Mouse (Mus musculus) frontal cortex, postnatal 14 days (tissue): Measurements from ENCODE around the gene Rps24.
A peak's percentile ranks its signal among the peaks of the same experiment; 100 is the strongest.

Source experiments
- DNase-seq, 2 experiments: peaks; one replicate each; pipeline ENCODE4 v3.0.0; 2022; ENCODE audit warnings: low spot score in 2 of 2

The Rps24 gene

DNA sequence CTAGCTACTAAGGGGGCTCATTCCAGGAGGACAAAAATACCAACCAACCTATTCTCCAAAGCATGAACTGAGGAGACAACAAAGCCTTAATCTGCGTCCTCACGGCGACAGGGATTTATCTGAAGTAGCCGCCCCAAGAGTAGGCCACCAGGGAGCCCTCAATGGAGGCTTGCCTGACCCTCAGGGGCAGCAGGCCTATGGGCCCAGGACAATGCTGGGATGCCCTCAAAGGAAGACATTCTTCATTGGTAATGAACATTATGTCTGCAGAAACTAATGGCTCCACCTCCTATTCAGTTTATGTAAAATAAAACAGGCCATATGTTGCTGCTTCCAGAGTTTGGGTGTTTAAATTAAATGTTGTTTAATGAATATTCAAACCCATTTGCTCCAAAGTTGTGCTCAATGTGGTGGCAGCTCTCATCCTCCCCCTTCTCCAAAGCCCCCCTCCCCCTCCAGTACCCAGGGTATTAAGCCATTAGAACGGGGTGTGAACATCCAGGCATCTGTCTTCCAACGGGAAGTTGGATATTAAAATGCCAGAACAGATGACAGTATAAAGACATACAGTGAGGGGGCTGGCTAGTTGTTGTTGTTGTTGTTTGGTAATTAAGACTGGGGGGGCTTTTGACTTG, 25.7 kb downstream of the Rps24 start:
- DNase-seq = no peak

DNA sequence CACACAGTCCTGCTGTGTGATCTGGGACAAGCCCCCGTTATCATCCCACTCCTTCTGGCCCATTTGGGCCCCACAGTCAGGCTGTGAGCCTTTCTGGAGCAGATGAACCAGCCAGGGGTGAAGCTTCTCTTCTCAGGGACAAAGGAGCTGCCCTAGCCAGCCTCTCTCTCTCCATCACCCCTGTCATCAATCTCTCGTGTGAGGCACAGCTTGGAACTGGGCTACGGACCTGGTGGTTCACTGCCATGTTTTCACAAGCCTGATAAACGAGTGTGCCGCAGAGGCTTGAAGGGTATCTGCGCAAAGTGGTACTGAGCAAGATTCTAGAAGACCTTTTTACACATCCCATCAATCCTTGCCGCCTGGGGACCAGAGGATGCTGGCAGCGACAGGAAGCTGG, 34.7 kb downstream of the Rps24 start:
- DNase-seq = no peak

DNA sequence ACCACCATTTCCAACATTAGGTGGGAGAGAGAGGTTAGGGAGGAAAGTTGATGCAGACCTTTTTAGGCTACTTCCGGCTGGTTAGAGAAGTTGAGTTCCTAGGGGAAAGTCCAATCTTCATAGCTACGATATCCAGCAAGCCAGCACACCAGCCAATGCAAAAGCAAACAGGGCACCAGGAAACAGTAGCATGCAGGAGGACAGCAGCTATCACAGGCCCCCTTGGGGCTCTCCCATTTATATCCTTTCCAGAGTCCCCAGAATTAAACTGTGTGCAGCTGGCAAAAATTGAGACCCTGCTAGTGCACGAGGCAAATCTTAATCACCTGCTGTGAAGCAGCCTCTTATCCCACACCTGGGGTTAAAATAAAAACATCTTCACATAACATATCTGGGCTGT, 38.2 kb downstream of the Rps24 start:
- no peak for DNase-seq

DNA sequence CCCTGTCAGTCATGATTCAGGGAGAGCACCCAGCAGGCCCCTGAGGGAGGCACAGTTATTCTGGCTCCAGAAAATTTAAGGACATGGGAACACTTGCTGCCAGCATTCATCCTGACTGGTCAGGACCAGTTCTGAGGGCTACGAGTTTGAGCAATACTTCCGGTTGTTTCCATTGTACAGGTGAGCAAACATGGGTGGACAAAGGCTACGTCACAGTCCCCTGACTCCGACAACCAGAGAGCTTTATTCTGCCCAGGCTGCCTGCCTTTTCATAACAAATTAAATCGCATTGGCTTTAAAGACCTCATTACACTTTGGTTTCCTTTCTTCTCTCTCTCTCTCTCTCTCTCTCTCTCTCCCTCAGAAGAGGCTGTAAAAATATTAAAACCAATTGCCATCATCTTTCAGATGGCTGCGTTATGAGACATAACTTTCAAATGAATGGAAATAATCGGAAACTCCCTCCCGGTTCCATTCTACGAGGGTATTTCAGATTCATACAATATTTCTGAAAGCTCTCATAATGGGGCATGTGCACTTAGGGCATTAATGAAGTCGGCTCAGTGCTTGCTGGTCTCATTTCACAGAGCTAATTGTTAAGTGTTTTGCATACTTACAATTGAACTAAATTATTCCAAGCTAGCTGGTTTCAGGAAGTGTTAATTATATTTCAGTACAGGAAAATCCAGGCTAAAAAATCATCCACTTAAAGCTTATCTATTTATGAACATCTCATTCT, 38.9 kb downstream of the Rps24 start:
- DNase-seq = no peak

DNA sequence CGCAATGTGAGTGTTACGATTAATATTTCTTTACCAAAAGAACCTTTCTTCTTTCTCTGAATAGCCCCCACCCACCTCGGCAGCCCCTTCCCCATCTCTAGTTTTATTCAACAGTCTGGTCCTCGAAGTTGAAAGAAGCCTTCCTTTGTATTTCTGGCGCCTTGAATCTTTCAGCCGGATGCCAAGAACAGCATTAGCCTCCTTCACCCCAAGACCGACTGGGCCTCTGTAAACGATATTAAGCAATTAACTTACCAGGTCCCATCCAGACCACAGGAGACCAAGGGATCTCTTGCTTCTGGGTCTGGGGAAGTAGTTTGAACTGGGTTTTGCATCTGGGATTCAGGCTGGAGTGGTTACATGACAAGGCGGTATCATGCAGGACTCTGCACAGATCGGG, 39.5 kb downstream of the Rps24 start:
- DNase-seq = no peak

DNA sequence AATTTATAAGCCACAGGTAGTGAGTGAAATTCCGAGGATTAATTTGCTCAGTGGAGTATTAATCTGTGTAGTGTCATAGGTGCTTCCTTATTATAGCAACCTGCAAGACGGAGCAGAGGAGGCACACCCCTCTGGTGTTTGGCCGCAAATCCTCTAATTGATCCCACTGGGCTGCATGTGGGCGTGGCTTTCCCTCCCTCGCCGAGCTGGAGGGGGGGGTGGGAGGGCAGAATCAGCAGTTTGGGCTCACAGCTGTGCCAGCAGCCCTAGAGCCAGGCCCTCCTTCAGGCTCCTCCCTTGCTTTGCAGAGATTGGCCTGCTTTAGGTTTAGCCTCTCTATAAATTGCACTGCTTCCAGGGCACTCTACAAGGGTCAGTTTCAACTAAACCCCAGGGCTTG, 43.3 kb downstream of the Rps24 start:
- DNase-seq = no peak

DNA sequence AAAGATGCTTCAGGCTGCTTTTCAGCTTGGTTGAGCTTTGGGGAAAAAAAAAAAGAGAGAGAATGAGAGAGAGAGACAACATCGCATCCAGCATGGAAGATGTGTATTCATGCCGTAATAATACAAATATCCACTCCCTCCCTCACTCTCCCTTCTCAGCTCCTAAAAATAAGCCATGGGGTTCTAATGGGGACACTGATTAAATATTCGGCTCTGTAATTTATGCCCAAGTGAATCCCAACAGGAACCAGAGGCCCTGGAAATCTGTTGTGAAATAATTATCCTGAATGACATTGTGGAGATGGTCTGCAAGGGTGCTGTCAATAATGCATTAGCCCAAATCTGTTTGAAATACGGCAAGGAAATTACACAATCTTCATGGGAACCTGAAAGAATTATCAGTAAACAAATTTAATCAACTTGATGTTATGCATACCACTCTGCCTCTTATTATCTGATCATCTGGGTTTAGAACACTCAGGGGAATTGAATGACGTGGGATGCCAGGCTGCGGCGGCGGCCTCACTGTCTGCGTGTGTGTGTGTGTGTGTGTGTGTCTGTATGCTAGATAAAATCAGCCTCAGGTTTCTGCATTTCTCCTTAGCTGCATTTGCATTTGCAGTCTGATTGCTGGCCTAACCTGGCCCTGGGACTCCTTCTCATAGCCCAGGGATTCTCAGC, 48.1 kb downstream of the Rps24 start:
- DNase-seq = no peak

DNA sequence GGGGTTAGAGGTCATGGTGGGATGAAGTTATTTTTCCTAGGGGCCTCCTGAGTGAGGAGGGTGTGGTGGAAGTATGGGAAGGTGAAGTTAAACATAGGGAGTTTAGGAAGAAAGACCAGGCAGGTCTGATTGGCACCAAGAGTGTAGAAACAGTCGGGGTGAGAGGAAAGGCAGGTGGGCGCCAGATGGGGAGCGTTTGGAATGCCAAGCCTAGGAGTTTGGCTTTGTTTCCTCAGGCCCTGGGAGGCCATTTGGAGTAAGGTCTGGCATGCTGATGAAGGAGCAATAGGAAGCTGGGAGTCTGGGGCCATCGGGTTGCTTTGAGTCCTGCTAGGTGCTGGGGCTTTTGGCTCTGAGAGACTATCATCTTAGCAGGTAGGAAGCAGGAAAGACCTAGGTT, 56.0 kb downstream of the Rps24 start:
- DNase-seq = no peak

DNA sequence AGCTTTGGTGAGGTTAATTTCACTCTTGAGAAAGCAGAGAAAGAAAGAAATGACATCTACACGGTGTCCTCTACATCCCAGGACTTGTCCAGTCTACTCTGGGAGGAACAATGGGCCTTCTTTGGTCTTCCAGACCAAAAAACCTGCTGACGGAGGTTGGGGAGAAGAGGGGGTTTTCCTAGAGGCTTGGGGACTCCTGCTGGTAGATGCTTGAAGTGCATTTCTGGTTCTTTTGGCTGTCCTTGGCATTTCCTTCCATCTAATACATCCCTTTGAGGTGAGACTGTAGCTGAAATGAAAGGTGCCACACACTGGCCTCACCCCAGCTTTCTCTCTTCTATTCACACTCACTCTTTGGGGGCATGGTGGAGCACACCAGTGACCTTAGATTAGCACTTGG, 57.1 kb downstream of the Rps24 start:
- peak in 1 of 2 experiments; percentile 18 for DNase-seq
